Comparison of ENCODE assay signal across 7 mouse cellular contexts in genomic region chr17:35840561-35840960, GRCm38 (mm10). TPM values are rescaled to one million over a fixed set of nuclear protein-coding genes. Genes with fewer than 3 reads are reported as not detected.
A peak's percentile ranks its signal among the peaks of the same experiment; 100 is the strongest.
DNase-seq lines count a peak whose midpoint lies in the region; ATAC-seq lines count a peak whose summit lies in the region.

No protein-coding gene starts in this region.

- WGBS in lung, embryonic 16.5 days: 49% methylated on average over 14 of the region's 14 CpGs
- 57% methylated on average over 14 of the region's 14 CpGs for WGBS in forebrain, embryonic 10.5 days
- 54% methylated on average over 14 of the region's 14 CpGs for WGBS in limb, embryonic 13.5 days
- WGBS in stomach, embryonic 14.5 days: 53% methylated on average over 14 of the region's 14 CpGs

- no peak for ATAC-seq in lung, embryonic 16.5 days (ENCODE audit: low read depth)
- ATAC-seq in limb, embryonic 13.5 days (ENCODE audit: low FRiP score, low read depth): no peak
- ATAC-seq in stomach, embryonic 14.5 days (ENCODE audit: insufficient number of reproducible peaks, insufficient read depth, low FRiP score, low read depth): no peak

- H3K4me3 ChIP-seq in lung, embryonic 16.5 days (ENCODE audit: low read length): peak overlapping the region; percentile 75
- peak overlapping the region; percentile 72 for H3K4me3 ChIP-seq in forebrain, embryonic 10.5 days
- peak overlapping the region; percentile 58 for H3K4me3 ChIP-seq in limb, embryonic 13.5 days
- peak overlapping the region; percentile 24 for H3K4me3 ChIP-seq in stomach, embryonic 14.5 days (ENCODE audit: low read depth, low read length)

- H3K27ac ChIP-seq in lung, embryonic 16.5 days (ENCODE audit: low read length): peak overlapping the region; percentile 43; the same call in 1 of the 2 replicates
- peak overlapping the region; percentile 94 for H3K27ac ChIP-seq in forebrain, embryonic 10.5 days
- H3K27ac ChIP-seq in limb, embryonic 13.5 days: no peak overlapping the region
- H3K27ac ChIP-seq in stomach, embryonic 14.5 days (ENCODE audit: low read length): peak overlapping the region; percentile 7; the same call in 1 of the 2 replicates

- H3K27me3 ChIP-seq in lung, embryonic 16.5 days (ENCODE audit: control insufficient read depth, insufficient read depth, low read depth, low read length): no peaks in the 10 kb centered on the region
- H3K27me3 ChIP-seq in forebrain, embryonic 10.5 days (ENCODE audit: poor library complexity, severe bottlenecking): no peaks in the 10 kb centered on the region
- no peaks in the 10 kb centered on the region for H3K27me3 ChIP-seq in limb, embryonic 13.5 days
- H3K27me3 ChIP-seq in stomach, embryonic 14.5 days (ENCODE audit: control insufficient read depth, insufficient read depth, low read length): no peaks in the 10 kb centered on the region

- peaks cover 22% of the 10 kb centered on the region for H3K4me1 ChIP-seq in lung, embryonic 16.5 days (replicated peaks; ENCODE audit: control insufficient read depth, insufficient read depth, low read length)
- H3K4me1 ChIP-seq in forebrain, embryonic 10.5 days: peaks cover 43% of the 10 kb centered on the region
- peaks cover 31% of the 10 kb centered on the region for H3K4me1 ChIP-seq in limb, embryonic 13.5 days
- H3K4me1 ChIP-seq in stomach, embryonic 14.5 days (ENCODE audit: control insufficient read depth, insufficient read depth, low read length): peaks cover 15% of the 10 kb centered on the region

- H3K36me3 ChIP-seq in lung, embryonic 16.5 days (ENCODE audit: control insufficient read depth, insufficient read depth, low read length): peaks cover 18% of the 10 kb centered on the region
- H3K36me3 ChIP-seq in forebrain, embryonic 10.5 days (replicated peaks): peaks cover 32% of the 10 kb centered on the region
- H3K36me3 ChIP-seq in limb, embryonic 13.5 days: peaks cover 25% of the 10 kb centered on the region
- H3K36me3 ChIP-seq in stomach, embryonic 14.5 days (ENCODE audit: control insufficient read depth, insufficient read depth, low read length): peaks cover 21% of the 10 kb centered on the region

- H3K9me3 ChIP-seq in lung, embryonic 16.5 days (ENCODE audit: control insufficient read depth, low read length): no peaks in the 10 kb centered on the region
- H3K9me3 ChIP-seq in forebrain, embryonic 10.5 days: no peaks in the 10 kb centered on the region
- H3K9me3 ChIP-seq in limb, embryonic 13.5 days: no peaks in the 10 kb centered on the region
- no peaks in the 10 kb centered on the region for H3K9me3 ChIP-seq in stomach, embryonic 14.5 days (ENCODE audit: control insufficient read depth, low read depth, low read length)

- no peak for DNase-seq in lung, adult 18-20 months
- no peak for DNase-seq in forebrain, embryonic 10.5 days (ENCODE audit: extremely low spot score, low spot score)
- no peak for DNase-seq in ovary, postnatal 10 days (ENCODE audit: low spot score)
- no peak for DNase-seq in adrenal gland, postnatal 4 days (ENCODE audit: low spot score in 2 of 2)

- peak overlapping the region; percentile 59 for H3K9ac ChIP-seq in lung, embryonic 16.5 days (ENCODE audit: low read length)
- no peak overlapping the region for H3K9ac ChIP-seq in limb, embryonic 13.5 days
- H3K9ac ChIP-seq in stomach, embryonic 14.5 days (replicated peaks; ENCODE audit: low read depth, low read length): no peak overlapping the region

- peak overlapping the region; percentile 53 for H3K4me2 ChIP-seq in lung, embryonic 16.5 days (ENCODE audit: low read depth, low read length)
- H3K4me2 ChIP-seq in limb, embryonic 13.5 days (replicated peaks): peak overlapping the region; percentile 53
- H3K4me2 ChIP-seq in stomach, embryonic 14.5 days (replicated peaks; ENCODE audit: low read depth, low read length): peak overlapping the region; percentile 36

RNA-seq across cellular contexts. Expression of gene Mdc1, which starts 0.8 kb away (rescaled TPM):
- 20.6 and 22.3 TPM in 2 replicates for polyA plus RNA-seq in lung, embryonic 16.5 days (2015; fragmentation: Nextera tagmentation; extraction: Ambion mirVana)
- 26.9 and 29.3 TPM in 2 replicates for polyA plus RNA-seq in forebrain, embryonic 10.5 days (2016; fragmentation: Nextera tagmentation; extraction: Ambion mirVana)
- polyA plus RNA-seq in limb, embryonic 13.5 days (2015; fragmentation: Nextera tagmentation; extraction: Ambion mirVana): 13.5 and 15.5 TPM in 2 replicates
- polyA plus RNA-seq in stomach, embryonic 14.5 days (2014; fragmentation: Nextera tagmentation; extraction: Ambion mirVana): 18.7 and 19.2 TPM in 2 replicates
- total RNA-seq in adrenal gland, postnatal 4 days (2021): 10 to 100 TPM; 28.2 to 35.6 TPM

RNA-seq across cellular contexts. Expression of gene Tubb5, which starts 2.5 kb away (rescaled TPM):
- polyA plus RNA-seq in lung, embryonic 16.5 days (2015; fragmentation: Nextera tagmentation; extraction: Ambion mirVana): 877 and 940 TPM in 2 replicates
- polyA plus RNA-seq in forebrain, embryonic 10.5 days (2016; fragmentation: Nextera tagmentation; extraction: Ambion mirVana): 1,607 and 1,608 TPM in 2 replicates
- polyA plus RNA-seq in limb, embryonic 13.5 days (2015; fragmentation: Nextera tagmentation; extraction: Ambion mirVana): 1,168 and 1,170 TPM in 2 replicates
- 932 and 983 TPM in 2 replicates for polyA plus RNA-seq in stomach, embryonic 14.5 days (2014; fragmentation: Nextera tagmentation; extraction: Ambion mirVana)
- 100 to 1,000 TPM; 553 to 648 TPM for total RNA-seq in adrenal gland, postnatal 4 days (2021)

RNA-seq across cellular contexts. Expression of gene Flot1, which starts 17.5 kb away (rescaled TPM):
- polyA plus RNA-seq in lung, embryonic 16.5 days (2015; fragmentation: Nextera tagmentation; extraction: Ambion mirVana): 57.8 and 65.1 TPM in 2 replicates
- polyA plus RNA-seq in forebrain, embryonic 10.5 days (2016; fragmentation: Nextera tagmentation; extraction: Ambion mirVana): 49.7 and 51.6 TPM in 2 replicates
- polyA plus RNA-seq in limb, embryonic 13.5 days (2015; fragmentation: Nextera tagmentation; extraction: Ambion mirVana): 50.2 and 57.5 TPM in 2 replicates
- polyA plus RNA-seq in stomach, embryonic 14.5 days (2014; fragmentation: Nextera tagmentation; extraction: Ambion mirVana): 42.8 and 44.2 TPM in 2 replicates
- 10 to 100 TPM; 70.9 to 72.5 TPM for total RNA-seq in adrenal gland, postnatal 4 days (2021)

RNA-seq across cellular contexts. Expression of gene Ier3, which starts 19.1 kb away (rescaled TPM):
- polyA plus RNA-seq in lung, embryonic 16.5 days (2015; fragmentation: Nextera tagmentation; extraction: Ambion mirVana): 21.9 and 31.7 TPM in 2 replicates
- polyA plus RNA-seq in forebrain, embryonic 10.5 days (2016; fragmentation: Nextera tagmentation; extraction: Ambion mirVana): 4.6 and 5.3 TPM in 2 replicates
- 13.7 and 14.7 TPM in 2 replicates for polyA plus RNA-seq in limb, embryonic 13.5 days (2015; fragmentation: Nextera tagmentation; extraction: Ambion mirVana)
- 3.7 and 5.4 TPM in 2 replicates for polyA plus RNA-seq in stomach, embryonic 14.5 days (2014; fragmentation: Nextera tagmentation; extraction: Ambion mirVana)
- 10 to 100 TPM; 11.3 to 14.9 TPM for total RNA-seq in adrenal gland, postnatal 4 days (2021)

RNA-seq across cellular contexts. Expression of gene Nrm, which starts 20.6 kb away (rescaled TPM):
- polyA plus RNA-seq in lung, embryonic 16.5 days (2015; fragmentation: Nextera tagmentation; extraction: Ambion mirVana): 65.6 and 67.9 TPM in 2 replicates
- 81.9 and 84.0 TPM in 2 replicates for polyA plus RNA-seq in forebrain, embryonic 10.5 days (2016; fragmentation: Nextera tagmentation; extraction: Ambion mirVana)
- polyA plus RNA-seq in limb, embryonic 13.5 days (2015; fragmentation: Nextera tagmentation; extraction: Ambion mirVana): 54.9 and 55.1 TPM in 2 replicates
- polyA plus RNA-seq in stomach, embryonic 14.5 days (2014; fragmentation: Nextera tagmentation; extraction: Ambion mirVana): 65.3 and 67.1 TPM in 2 replicates
- total RNA-seq in adrenal gland, postnatal 4 days (2021): 10 to 100 TPM; 25.8 to 27.1 TPM

Comparison
In these comparisons a context has a peak if more than half of its experiments do, and no peak if none do; other contexts are left out.
1. H3K4me3 ChIP-seq: peak in every context shown above with its lines; median percentile 75 in lung, embryonic 16.5 days; 72 in forebrain, embryonic 10.5 days; 58 in limb, embryonic 13.5 days; 24 in stomach, embryonic 14.5 days.